Mouse (Mus musculus): Measurements from ENCODE around the gene Vamp9. TPM values are rescaled to one million over a fixed set of nuclear protein-coding genes. Genes with fewer than 3 reads are reported as not detected.
A peak's percentile ranks its signal among the peaks of the same experiment; 100 is the strongest.

Gene Vamp9
- polyA plus RNA-seq, 1 experiment from 2014 or later: 0.30 TPM

GRCm38 (mm10) chr5:99978699-99979442 lies 72.8 kb downstream of the Vamp9 start, which contains the start of the genes Hnrnpd and 4930524J08Rik:
Gene Hnrnpd, minus strand, starts transcription at chr5:99978938.
Gene 4930524J08Rik, plus strand, starts transcription at chr5:99979061.
- ATAC-seq (ENCODE audit: insufficient number of reproducible peaks, insufficient read depth, low FRiP score, low read depth): peak; percentile 97
- WGBS: 1% methylated on average over 86 of the region's 97 CpGs
- peak within 1 kb of the TSS; percentile 98 for H3K27ac ChIP-seq (ENCODE audit: low read length)
- H3K9me3 ChIP-seq (ENCODE audit: control insufficient read depth, low read depth, low read length): no peaks in the 10 kb centered on the region
- H3K36me3 ChIP-seq (ENCODE audit: control insufficient read depth, insufficient read depth, low read length): peaks cover 5% of the 10 kb centered on the region; the same call in 1 of the 2 replicates
- peak within 1 kb of the TSS; percentile 79 for H3K4me2 ChIP-seq (replicated peaks; ENCODE audit: low read depth, low read length)
- H3K4me1 ChIP-seq (ENCODE audit: control insufficient read depth, insufficient read depth, low read length): peaks cover 14% of the 10 kb centered on the region; the same call in 1 of the 2 replicates
- H3K9ac ChIP-seq (replicated peaks; ENCODE audit: low read depth, low read length): peak within 1 kb of the TSS; percentile 92
- no peaks in the 10 kb centered on the region for H3K27me3 ChIP-seq (ENCODE audit: control insufficient read depth, insufficient read depth, low read length)
- peak within 1 kb of the TSS; percentile 95 for H3K4me3 ChIP-seq (ENCODE audit: low read depth, low read length)

- Histone ChIP-seq H3K4me1 (ENCODE audit: control insufficient read depth, insufficient read depth, low read length) (no peaks in the 10 kb centered on the region), H3K4me3 (ENCODE audit: low read depth, low read length) (no peak overlapping the region), H3K9me3 (ENCODE audit: control insufficient read depth, low read depth, low read length) (no peaks in the 10 kb centered on the region), H3K9ac (replicated peaks; ENCODE audit: low read depth, low read length) (no peak overlapping the region), H3K27me3 (ENCODE audit: control insufficient read depth, insufficient read depth, low read length) (no peaks in the 10 kb centered on the region), H3K36me3 (ENCODE audit: control insufficient read depth, insufficient read depth, low read length) (no peaks in the 10 kb centered on the region), H3K27ac (ENCODE audit: low read length) (no peak overlapping the region), H3K4me2 (replicated peaks; ENCODE audit: low read depth, low read length) (no peak overlapping the region)
- WGBS: 87% methylated on average over 9 of the region's 9 CpGs
- ATAC-seq (ENCODE audit: insufficient number of reproducible peaks, insufficient read depth, low FRiP score, low read depth): no peak
Observed at GRCm38 (mm10) chr5:99983452-99984061, 77.5 kb downstream of the Vamp9 start.

GRCm38 (mm10) chr5:99994166-99994565 lies 88.1 kb downstream of the Vamp9 start:
- 80% methylated on average over 3 of the region's 3 CpGs for WGBS
- no peaks in the 10 kb centered on the region for H3K36me3 ChIP-seq (ENCODE audit: control insufficient read depth, insufficient read depth, low read length)
- ATAC-seq (ENCODE audit: insufficient number of reproducible peaks, insufficient read depth, low FRiP score, low read depth): no peak
- H3K9me3 ChIP-seq (ENCODE audit: control insufficient read depth, low read depth, low read length): no peaks in the 10 kb centered on the region
- no peak overlapping the region for H3K9ac ChIP-seq (replicated peaks; ENCODE audit: low read depth, low read length)
- no peak overlapping the region for H3K4me3 ChIP-seq (ENCODE audit: low read depth, low read length)
- no peak overlapping the region for H3K4me2 ChIP-seq (replicated peaks; ENCODE audit: low read depth, low read length)
- no peak overlapping the region for H3K27ac ChIP-seq (ENCODE audit: low read length)
- H3K27me3 ChIP-seq (ENCODE audit: control insufficient read depth, insufficient read depth, low read length): no peaks in the 10 kb centered on the region
- H3K4me1 ChIP-seq (ENCODE audit: control insufficient read depth, insufficient read depth, low read length): no peaks in the 10 kb centered on the region

GRCm38 (mm10) chr5:99994680-99995079 lies 88.6 kb downstream of the Vamp9 start:
- Histone ChIP-seq H3K9me3 (ENCODE audit: control insufficient read depth, low read depth, low read length) (no peaks in the 10 kb centered on the region), H3K4me3 (ENCODE audit: low read depth, low read length) (no peak overlapping the region), H3K27me3 (ENCODE audit: control insufficient read depth, insufficient read depth, low read length) (no peaks in the 10 kb centered on the region), H3K4me2 (replicated peaks; ENCODE audit: low read depth, low read length) (no peak overlapping the region), H3K9ac (replicated peaks; ENCODE audit: low read depth, low read length) (no peak overlapping the region), H3K36me3 (ENCODE audit: control insufficient read depth, insufficient read depth, low read length) (no peaks in the 10 kb centered on the region), H3K27ac (ENCODE audit: low read length) (no peak overlapping the region), H3K4me1 (ENCODE audit: control insufficient read depth, insufficient read depth, low read length) (no peaks in the 10 kb centered on the region)
- 83% methylated on average over 3 of the region's 3 CpGs for WGBS
- ATAC-seq (ENCODE audit: insufficient number of reproducible peaks, insufficient read depth, low FRiP score, low read depth): no peak

- ATAC-seq (ENCODE audit: insufficient number of reproducible peaks, insufficient read depth, low FRiP score, low read depth): no peak
- H3K4me2 ChIP-seq (replicated peaks; ENCODE audit: low read depth, low read length): no peak overlapping the region
- no peak overlapping the region for H3K27ac ChIP-seq (ENCODE audit: low read length)
- H3K4me1 ChIP-seq (ENCODE audit: control insufficient read depth, insufficient read depth, low read length): 0 out of 2 replicates have a peak, but pooled peaks cover 3% of the 10 kb centered on the region
- no peak overlapping the region for H3K9ac ChIP-seq (replicated peaks; ENCODE audit: low read depth, low read length)
- no peaks in the 10 kb centered on the region for H3K36me3 ChIP-seq (ENCODE audit: control insufficient read depth, insufficient read depth, low read length)
- WGBS: 78% methylated on average over 7 of the region's 7 CpGs
- H3K27me3 ChIP-seq (ENCODE audit: control insufficient read depth, insufficient read depth, low read length): no peaks in the 10 kb centered on the region
- H3K9me3 ChIP-seq (ENCODE audit: control insufficient read depth, low read depth, low read length): no peaks in the 10 kb centered on the region
- no peak overlapping the region for H3K4me3 ChIP-seq (ENCODE audit: low read depth, low read length)
Observed at GRCm38 (mm10) chr5:100000048-100000447, 94.0 kb downstream of the Vamp9 start.

- ATAC-seq (ENCODE audit: insufficient number of reproducible peaks, insufficient read depth, low FRiP score, low read depth): no peak
- WGBS: 47% methylated on average over 8 of the region's 8 CpGs
- no peak overlapping the region for H3K9ac ChIP-seq (replicated peaks; ENCODE audit: low read depth, low read length)
Observed at GRCm38 (mm10) chr5:100000500-100000899, 94.4 kb downstream of the Vamp9 start.

More at GRCm38 (mm10) chr5:100000500-100000899, 94.4 kb downstream of the Vamp9 start:
- no peaks in the 10 kb centered on the region for H3K36me3 ChIP-seq (ENCODE audit: control insufficient read depth, insufficient read depth, low read length)
- no peaks in the 10 kb centered on the region for H3K9me3 ChIP-seq (ENCODE audit: control insufficient read depth, low read depth, low read length)
- no peak overlapping the region for H3K4me3 ChIP-seq (ENCODE audit: low read depth, low read length)
- no peak overlapping the region for H3K4me2 ChIP-seq (replicated peaks; ENCODE audit: low read depth, low read length)
- no peaks in the 10 kb centered on the region for H3K27me3 ChIP-seq (ENCODE audit: control insufficient read depth, insufficient read depth, low read length)
- 0 out of 2 replicates have a peak, but pooled peaks cover 3% of the 10 kb centered on the region for H3K4me1 ChIP-seq (ENCODE audit: control insufficient read depth, insufficient read depth, low read length)
- no peak overlapping the region for H3K27ac ChIP-seq (ENCODE audit: low read length)

Other genes starting within 250 kb of the Vamp9 start
- 13.9 and 14.8 TPM in 2 replicates for gene Rasgef1b, start 177.2 kb upstream of the Vamp9 start, polyA plus RNA-seq (2014; fragmentation: Nextera tagmentation; extraction: Ambion mirVana)
- gene Hnrnpd, start 72.7 kb downstream of the Vamp9 start, polyA plus RNA-seq (2014; fragmentation: Nextera tagmentation; extraction: Ambion mirVana): 126 and 147 TPM in 2 replicates
- 2.4 and 3.7 TPM in 2 replicates for gene 4930524J08Rik, start 72.8 kb downstream of the Vamp9 start, polyA plus RNA-seq (2014; fragmentation: Nextera tagmentation; extraction: Ambion mirVana)
- 200 and 207 TPM in 2 replicates for gene Hnrnpdl, start 133.4 kb downstream of the Vamp9 start, polyA plus RNA-seq (2014; fragmentation: Nextera tagmentation; extraction: Ambion mirVana)
- gene Enoph1, start 133.7 kb downstream of the Vamp9 start, polyA plus RNA-seq (2014; fragmentation: Nextera tagmentation; extraction: Ambion mirVana): 39.4 and 45.4 TPM in 2 replicates

All from stomach, embryonic 14.5 days (tissue).